Mouse (Mus musculus) kidney, postnatal 14 days (tissue): Measurements from ENCODE around the gene Aasdhppt.

Experiments
- DNase-seq: peaks from one replicate; pipeline ENCODE4 v3.0.0; 2022; ENCODE audit warnings: mixed read lengths

Aasdhppt gene

GRCm38 (mm10) chr9:4309351-4310085 lies at the start of gene Aasdhppt, which contains the start of gene Kbtbd3:
Aasdhppt (minus strand) TSS chr9:4309471.
Kbtbd3 (plus strand) TSS chr9:4309833.
- peak; percentile 99 for DNase-seq

- DNase-seq: no peak
Observed at GRCm38 (mm10) chr9:4353163-4353562, 43.9 kb upstream of the Aasdhppt start.

GRCm38 (mm10) chr9:4318939-4319721 lies 9.9 kb upstream of the Aasdhppt start:
- DNase-seq: no peak

GRCm38 (mm10) chr9:4315746-4316145 lies 6.5 kb upstream of the Aasdhppt start:
- no peak for DNase-seq

GRCm38 (mm10) chr9:4313946-4314345 lies 4.7 kb upstream of the Aasdhppt start:
- no peak for DNase-seq

- no peak for DNase-seq
Observed at GRCm38 (mm10) chr9:4311162-4311561, 1.9 kb upstream of the Aasdhppt start.

- DNase-seq: no peak
Observed at GRCm38 (mm10) chr9:4310706-4311105, 1.4 kb upstream of the Aasdhppt start.

- no peak for DNase-seq
Observed at GRCm38 (mm10) chr9:4308628-4309350, 482 bp downstream of the Aasdhppt start.

- no peak for DNase-seq
Observed at GRCm38 (mm10) chr9:4304867-4305266, 4.4 kb downstream of the Aasdhppt start.

GRCm38 (mm10) chr9:4300466-4300865 lies 8.8 kb downstream of the Aasdhppt start:
- no peak for DNase-seq

- DNase-seq: no peak
Observed at GRCm38 (mm10) chr9:4283850-4284249, 25.4 kb downstream of the Aasdhppt start.

GRCm38 (mm10) chr9:4266881-4267280 lies 42.4 kb downstream of the Aasdhppt start:
- no peak for DNase-seq

- no peak for DNase-seq
Observed at GRCm38 (mm10) chr9:4260746-4261090, 48.6 kb downstream of the Aasdhppt start.

- peak; percentile 51 for DNase-seq
Observed at GRCm38 (mm10) chr9:4259841-4260745, 49.2 kb downstream of the Aasdhppt start.

GRCm38 (mm10) chr9:4259074-4259473 lies 50.2 kb downstream of the Aasdhppt start:
- no peak for DNase-seq
